Mouse (Mus musculus) heart, postnatal 0 days (tissue): ENCODE results near the gene Ush2a. TPM values are rescaled to one million over a fixed set of nuclear protein-coding genes. Genes with fewer than 3 reads are reported as not detected.

Experiments used
- ATAC-seq: fragments of 200-750 bp; cut with Nextera tagmentation; 2 replicates; pipeline ENCODE4 v1.8.0; 2017; ENCODE audit warnings: low read depth, moderate number of reproducible peaks, moderate library complexity; ENCODE audit not compliant: insufficient read depth
- DNase-seq: peaks from one replicate; pipeline ENCODE4 v3.0.0-alpha.2; 2016; ENCODE audit warnings: low spot score
- H3K27ac ChIP-seq: fragments of 300-500 bp; sonication (generic); 2 replicates; pipeline ENCODE4 v1.5.1; 2014; ENCODE audit warnings: low read depth, mild to moderate bottlenecking
- H3K27me3 ChIP-seq: fragments of 300-500 bp; sonication (generic); 2 replicates; pipeline ENCODE4 v1.6.1; 2014; ENCODE audit warnings: low read length, mixed read lengths; ENCODE audit not compliant: control insufficient read depth, insufficient read depth
- H3K36me3 ChIP-seq: fragments of 300-500 bp; sonication (generic); replicated peaks from 2 replicates; pipeline ENCODE4 v1.6.1; 2014; ENCODE audit warnings: low read length, mixed read lengths; ENCODE audit not compliant: control insufficient read depth, insufficient read depth
- H3K4me1 ChIP-seq: fragments of 300-500 bp; sonication (generic); 2 replicates; pipeline ENCODE4 v1.6.1; 2014; ENCODE audit warnings: antibody characterized with exemption; ENCODE audit not compliant: control insufficient read depth, insufficient read depth
- H3K4me2 ChIP-seq: fragments of 300-500 bp; sonication (generic); 2 replicates; pipeline ENCODE4 v1.6.1; 2014; ENCODE audit warnings: low read depth, mild to moderate bottlenecking, low read length, moderate library complexity
- H3K4me3 ChIP-seq: fragments of 300-500 bp; sonication (generic); 2 replicates; pipeline ENCODE4 v1.5.1; 2014; ENCODE audit warnings: low read depth, low read length
- H3K9ac ChIP-seq: fragments of 300-500 bp; sonication (generic); replicated peaks from 2 replicates; pipeline ENCODE4 v1.6.1; 2014; ENCODE audit warnings: low read depth, low read length, mixed read lengths
- H3K9me3 ChIP-seq: fragments of 300-500 bp; sonication (generic); replicated peaks from 2 replicates; pipeline ENCODE4 v1.6.1; 2016; ENCODE audit warnings: low read length; ENCODE audit not compliant: control insufficient read depth
- CTCF ChIP-seq: IDR thresholded peaks from 2 replicates; pipeline ENCODE4 v1.5.1; 2016; ENCODE audit warnings: antibody characterized with exemption, control low read depth, low read depth
- EP300 ChIP-seq: IDR thresholded peaks from 2 replicates; pipeline ENCODE4 v1.6.1; 2016; ENCODE audit warnings: antibody characterized with exemption, low read depth
- WGBS: fragments of 180-500 bp; shearing (Covaris S2); extraction: QIAGEN DNeasy Blood & Tissue Kit; methylation state at CpG from one replicate; pipeline ENCODE4 v1.1.7; 2014; 5-methylcytosine and 5-hydroxymethylcytosine counted together
- polyA plus RNA-seq: library from polyadenylated mRNA; unstranded; fragments of >200 nt; fragmentation: Nextera tagmentation; extraction: Ambion mirVana; gene quantifications from 2 replicates; pipeline ENCODE4 v1.2.1, GENCODE M21; 2015
- total RNA-seq: library from RNA; depleted of rRNA; stranded (reverse); fragments of >200 nt; gene quantifications from 2 replicates; pipeline ENCODE4 v1.2.3, GENCODE M21; 2014; ENCODE audit warnings: low replicate concordance

The Ush2a gene
- total and polyA plus RNA-seq, 2 experiments from 2014 or later: 0.11 TPM; not detected in 1

DNA sequence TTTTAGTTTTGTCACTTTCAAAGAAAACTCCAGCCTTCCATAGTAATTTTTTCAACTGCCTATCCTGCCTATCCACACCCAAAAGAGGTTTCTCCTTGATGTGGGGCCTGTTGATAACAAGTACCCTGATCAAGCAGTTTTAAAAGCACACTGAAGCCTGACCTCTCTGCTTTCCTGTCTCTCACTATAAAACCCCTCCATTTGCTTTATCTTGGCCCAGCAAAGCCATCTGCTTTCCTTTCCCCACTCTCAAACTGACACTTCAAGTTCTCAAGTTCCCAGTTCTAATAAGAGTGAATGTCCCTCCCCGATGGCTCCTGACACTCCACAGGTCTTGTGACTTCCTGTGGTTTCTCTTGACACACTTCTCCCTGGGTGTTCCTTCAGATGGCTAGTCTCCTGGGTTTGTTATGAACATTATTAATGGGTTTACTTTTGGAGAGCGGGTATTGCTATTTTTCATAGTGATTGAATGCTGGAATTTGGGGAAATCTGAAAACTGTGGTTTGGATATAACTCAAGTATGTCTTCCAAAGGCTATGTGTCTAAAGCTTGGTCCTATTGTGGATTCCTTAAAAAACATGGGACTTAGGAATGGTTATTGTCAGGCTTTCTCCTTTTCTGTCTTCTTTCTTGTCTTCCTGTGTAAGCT lies 126.1 kb downstream of the Ush2a start:
- no peak overlapping the region for H3K27ac ChIP-seq
- no peaks in the 10 kb centered on the region for H3K27me3 ChIP-seq
- H3K36me3 ChIP-seq: no peaks in the 10 kb centered on the region
- H3K9me3 ChIP-seq: no peaks in the 10 kb centered on the region
- no peak overlapping the region for H3K4me2 ChIP-seq
- ATAC-seq: no peak
- TF ChIP-seq EP300 (no peak), CTCF (no peak)
- WGBS: 52% methylated on average over 2 of the region's 2 CpGs
- DNase-seq: no peak
- no peak overlapping the region for H3K9ac ChIP-seq
- no peaks in the 10 kb centered on the region for H3K4me1 ChIP-seq
- H3K4me3 ChIP-seq: no peak overlapping the region

- no peaks in the 10 kb centered on the region for H3K4me1 ChIP-seq
- no peak for TF ChIP-seq CTCF
- no peak for TF ChIP-seq EP300
- DNase-seq: no peak
- no peak overlapping the region for H3K9ac ChIP-seq
- no peaks in the 10 kb centered on the region for H3K9me3 ChIP-seq
- H3K36me3 ChIP-seq: no peaks in the 10 kb centered on the region
- H3K4me2 ChIP-seq: no peak overlapping the region
- WGBS: 42% methylated on average over 6 of the region's 6 CpGs
- H3K4me3 ChIP-seq: no peak overlapping the region
- no peak for ATAC-seq
- H3K27ac ChIP-seq: no peak overlapping the region
- no peaks in the 10 kb centered on the region for H3K27me3 ChIP-seq
Measured at GRCm38 (mm10) chr1:188390080-188390479, 128.3 kb downstream of the Ush2a start.

- Histone ChIP-seq H3K27ac (no peak overlapping the region), H3K27me3 (no peaks in the 10 kb centered on the region), H3K9ac (no peak overlapping the region), H3K4me1 (no peaks in the 10 kb centered on the region; the same call in 1 of the 2 replicates), H3K4me2 (no peak overlapping the region), H3K4me3 (no peak overlapping the region), H3K9me3 (no peaks in the 10 kb centered on the region), H3K36me3 (no peaks in the 10 kb centered on the region)
- ATAC-seq: no peak
- WGBS: 84% methylated on average over 4 of the region's 4 CpGs
- no peak for TF ChIP-seq CTCF
- TF ChIP-seq EP300: no peak
- DNase-seq: no peak
Measured at GRCm38 (mm10) chr1:188407176-188407575, 145.4 kb downstream of the Ush2a start.

DNA sequence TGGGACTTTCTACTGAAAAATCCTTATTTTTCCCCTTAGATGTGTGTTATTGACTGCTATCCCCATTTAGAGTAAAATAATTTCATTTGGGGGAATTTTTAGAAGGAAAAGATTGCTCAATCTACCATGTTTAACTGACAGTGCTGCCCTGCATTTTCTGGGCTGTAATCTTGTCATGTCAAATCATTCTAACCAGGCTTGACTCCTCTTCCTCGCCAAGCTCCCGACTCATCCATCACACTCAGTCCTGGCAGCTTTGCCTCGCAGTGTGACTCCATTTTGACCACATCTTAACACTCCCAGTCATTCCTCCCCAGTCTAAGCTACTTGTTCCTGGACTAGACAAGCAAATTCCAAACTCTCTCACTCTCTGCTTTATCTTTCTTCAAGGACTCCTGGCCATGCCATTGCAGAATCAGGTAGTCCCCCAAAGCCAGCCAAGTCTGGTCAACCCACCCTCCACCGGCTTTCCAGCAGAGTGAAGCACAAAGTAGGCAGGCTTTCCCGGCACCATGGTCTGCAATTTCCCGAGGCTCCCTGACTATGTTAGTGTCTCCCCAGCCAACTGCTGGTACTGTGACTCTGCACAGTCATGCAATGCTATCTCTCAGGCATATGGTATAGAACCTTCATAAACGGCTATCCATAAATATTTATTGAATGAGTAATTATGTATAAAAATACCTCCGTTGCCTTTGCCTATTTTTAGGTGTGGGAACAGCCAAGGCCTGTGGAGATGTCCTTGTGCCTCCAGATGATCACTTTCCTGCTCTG lies 146.0 kb downstream of the Ush2a start:
- TF ChIP-seq EP300 (no peak), CTCF (no peak)
- no peak for ATAC-seq
- no peak for DNase-seq
- H3K4me1 ChIP-seq: no peaks in the 10 kb centered on the region; the same call in 1 of the 2 replicates
- 54% methylated on average over 8 of the region's 8 CpGs for WGBS
- H3K27ac ChIP-seq: no peak overlapping the region
- no peak overlapping the region for H3K4me3 ChIP-seq
- H3K9ac ChIP-seq: no peak overlapping the region
- H3K4me2 ChIP-seq: no peak overlapping the region
- H3K36me3 ChIP-seq: no peaks in the 10 kb centered on the region
- no peaks in the 10 kb centered on the region for H3K27me3 ChIP-seq
- H3K9me3 ChIP-seq: no peaks in the 10 kb centered on the region

DNA sequence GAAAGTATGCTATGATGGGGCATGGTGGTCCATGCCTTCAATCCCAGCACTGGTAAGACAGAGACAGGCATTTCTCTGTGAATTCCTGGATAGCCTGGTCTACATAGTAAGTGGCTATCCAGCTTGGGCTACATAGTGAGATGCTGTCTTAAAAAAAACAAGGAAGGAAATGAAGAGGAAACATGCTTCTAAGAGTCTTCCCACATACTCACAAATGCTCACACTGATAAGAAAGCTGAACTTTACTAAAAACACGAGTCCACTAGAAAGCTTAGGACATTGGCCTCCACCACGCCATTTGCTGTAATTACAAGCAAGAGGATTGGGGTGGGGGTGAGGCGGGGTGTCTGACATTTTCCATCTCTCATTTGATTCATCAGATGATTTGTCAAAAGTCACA lies 148.7 kb downstream of the Ush2a start:
- DNase-seq (no peak), ATAC-seq (no peak)
- 69% methylated on average over 3 of the region's 3 CpGs for WGBS
- H3K27ac ChIP-seq: no peak overlapping the region
- no peak overlapping the region for H3K9ac ChIP-seq
- no peaks in the 10 kb centered on the region for H3K36me3 ChIP-seq
- no peaks in the 10 kb centered on the region for H3K9me3 ChIP-seq
- H3K4me1 ChIP-seq: no peaks in the 10 kb centered on the region; the same call in 1 of the 2 replicates
- H3K4me3 ChIP-seq: no peak overlapping the region
- TF ChIP-seq CTCF (no peak), EP300 (no peak)
- H3K27me3 ChIP-seq: no peaks in the 10 kb centered on the region
- H3K4me2 ChIP-seq: no peak overlapping the region
